Mouse (Mus musculus) kidney, embryonic 15.5 days (tissue): ENCODE measurements around the gene Tas2r108. TPM values are rescaled to one million over a fixed set of nuclear protein-coding genes. Genes with fewer than 3 reads are reported as not detected.

ENCODE experiments used
- ATAC-seq: fragments of 200-750 bp; cut with Nextera tagmentation; replicated peaks from 2 replicates; pipeline ENCODE4 v1.8.0; 2017; ENCODE audit warnings: moderate TSS enrichment; ENCODE audit not compliant: low FRiP score
- H3K27ac ChIP-seq: fragments of 300-500 bp; sonication (generic); 2 replicates; pipeline ENCODE4 v1.5.1; 2015; ENCODE audit warnings: mild to moderate bottlenecking, inconsistent platforms
- H3K27me3 ChIP-seq: fragments of 300-500 bp; sonication (generic); 2 replicates; pipeline ENCODE4 v1.6.1; 2015; ENCODE audit warnings: inconsistent platforms
- H3K36me3 ChIP-seq: fragments of 300-500 bp; sonication (generic); 2 replicates; pipeline ENCODE4 v1.6.1; 2015; ENCODE audit warnings: inconsistent platforms
- H3K4me1 ChIP-seq: fragments of 300-500 bp; sonication (generic); 2 replicates; pipeline ENCODE4 v1.6.1; 2015; ENCODE audit warnings: inconsistent platforms
- H3K4me2 ChIP-seq: fragments of 300-500 bp; sonication (generic); 2 replicates; pipeline ENCODE4 v1.6.1; 2015; ENCODE audit warnings: moderate library complexity, mild to moderate bottlenecking, inconsistent platforms
- H3K4me3 ChIP-seq: fragments of 300-500 bp; sonication (generic); replicated peaks from 2 replicates; pipeline ENCODE4 v1.5.1; 2015; ENCODE audit warnings: mild to moderate bottlenecking, inconsistent platforms
- H3K9ac ChIP-seq: fragments of 300-500 bp; sonication (generic); 2 replicates; pipeline ENCODE4 v1.6.1; 2015; ENCODE audit warnings: mild to moderate bottlenecking, inconsistent platforms
- H3K9me3 ChIP-seq: fragments of 300-500 bp; sonication (generic); replicated peaks from 2 replicates; pipeline ENCODE4 v1.6.1; 2016; ENCODE audit warnings: inconsistent platforms
- WGBS: fragments of 180-500 bp; shearing (Covaris S2); methylation state at CpG from one replicate; pipeline ENCODE4 v1.1.7; 2015; ENCODE audit warnings: mixed read lengths; 5-methylcytosine and 5-hydroxymethylcytosine counted together
- polyA plus RNA-seq: library from polyadenylated mRNA; unstranded; fragments of >200 nt; fragmentation: Nextera tagmentation; extraction: Ambion mirVana; gene quantifications from 2 replicates; pipeline ENCODE4 v1.2.1, GENCODE M21; 2015

Gene Tas2r108
- polyA plus RNA-seq = not detected in 2 replicates

DNA sequence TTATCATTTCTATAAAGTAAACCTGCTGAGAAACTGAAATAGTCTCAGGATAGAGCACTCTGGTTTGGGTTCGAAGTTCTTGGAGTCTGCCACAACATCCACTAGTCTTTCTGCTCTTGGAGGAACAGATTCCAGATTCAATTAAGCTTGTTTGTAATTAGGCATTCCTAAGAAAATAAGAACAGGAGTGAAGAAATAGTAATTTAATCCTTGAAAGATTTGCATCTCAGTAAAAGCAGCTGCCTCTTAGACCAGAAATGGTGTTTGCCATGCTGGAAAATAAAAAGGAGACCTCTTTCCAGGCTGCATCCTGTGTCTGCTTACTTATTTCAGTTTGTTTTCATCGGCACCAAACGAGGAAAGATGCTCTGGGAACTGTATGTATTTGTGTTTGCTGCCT lies at the start of gene Tas2r108:
Gene Tas2r108, plus strand, starts transcription at position 301 of the 400 bp plus-strand sequence.
- WGBS = 93% methylated on average over 3 of the region's 3 CpGs
- ATAC-seq = no peak
- no peaks in the 10 kb centered on the region for H3K27me3 ChIP-seq
- H3K4me1 ChIP-seq = no peaks in the 10 kb centered on the region
- H3K9me3 ChIP-seq = no peaks in the 10 kb centered on the region
- no peak within 1 kb of the TSS for H3K4me3 ChIP-seq
- H3K27ac ChIP-seq = no peak within 1 kb of the TSS
- H3K36me3 ChIP-seq = no peaks in the 10 kb centered on the region
- H3K4me2 ChIP-seq = no peak within 1 kb of the TSS
- no peak within 1 kb of the TSS for H3K9ac ChIP-seq

DNA sequence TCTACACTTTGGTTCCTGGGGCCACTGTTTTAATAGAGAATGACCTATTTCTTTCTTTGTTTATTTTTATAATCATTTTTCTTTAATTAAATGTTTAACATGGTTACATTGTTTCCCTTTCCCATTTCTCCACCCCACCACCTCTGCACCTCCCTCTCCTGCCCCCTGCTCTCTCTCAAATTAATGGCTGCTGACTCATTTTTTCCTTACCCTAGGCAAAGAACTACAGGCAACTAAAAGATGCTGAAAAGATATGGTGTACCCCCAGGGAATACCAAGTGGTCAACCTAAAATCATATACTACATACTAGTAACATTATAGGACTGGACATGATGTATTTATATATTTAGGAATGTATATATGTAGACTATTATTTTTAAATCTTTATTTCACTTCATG lies 44.7 kb upstream of the Tas2r108 start:
- Histone ChIP-seq H3K4me2 (no peak overlapping the region), H3K27me3 (peaks cover 14% of the 10 kb centered on the region; the same call in 1 of the 2 replicates), H3K9ac (no peak overlapping the region), H3K36me3 (no peaks in the 10 kb centered on the region), H3K9me3 (no peaks in the 10 kb centered on the region), H3K27ac (no peak overlapping the region), H3K4me3 (no peak overlapping the region), H3K4me1 (no peaks in the 10 kb centered on the region)
- no peak for ATAC-seq

DNA sequence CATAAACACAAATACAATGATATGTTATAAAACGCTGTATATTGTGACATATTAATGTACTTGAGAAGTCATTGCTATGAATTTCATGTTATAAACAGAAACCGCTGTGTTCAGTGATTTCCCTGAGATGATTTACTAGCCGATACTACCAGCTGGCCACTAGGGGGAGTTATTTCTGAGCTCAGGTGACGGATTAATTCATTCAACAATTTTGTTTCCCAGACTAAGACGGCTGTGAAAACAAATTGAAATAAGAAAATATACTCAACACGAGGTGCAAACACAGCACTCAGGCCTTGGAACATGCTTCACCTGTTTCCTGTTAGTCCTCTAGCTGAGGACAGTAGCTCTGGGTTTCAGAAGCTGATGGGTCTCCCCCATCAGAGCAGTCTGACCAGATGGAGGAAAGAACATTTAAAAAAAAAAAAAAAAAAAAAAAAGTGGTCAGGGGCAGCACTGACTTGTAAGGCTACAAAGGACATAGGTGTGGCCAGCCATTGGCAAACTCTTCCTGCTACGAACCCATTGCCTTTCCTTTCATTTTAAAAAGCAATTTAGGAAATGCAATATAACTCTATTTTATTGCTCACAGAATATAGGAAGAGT lies 38.8 kb upstream of the Tas2r108 start:
- H3K36me3 ChIP-seq = no peaks in the 10 kb centered on the region
- no peak overlapping the region for H3K4me3 ChIP-seq
- H3K27ac ChIP-seq = no peak overlapping the region

DNA sequence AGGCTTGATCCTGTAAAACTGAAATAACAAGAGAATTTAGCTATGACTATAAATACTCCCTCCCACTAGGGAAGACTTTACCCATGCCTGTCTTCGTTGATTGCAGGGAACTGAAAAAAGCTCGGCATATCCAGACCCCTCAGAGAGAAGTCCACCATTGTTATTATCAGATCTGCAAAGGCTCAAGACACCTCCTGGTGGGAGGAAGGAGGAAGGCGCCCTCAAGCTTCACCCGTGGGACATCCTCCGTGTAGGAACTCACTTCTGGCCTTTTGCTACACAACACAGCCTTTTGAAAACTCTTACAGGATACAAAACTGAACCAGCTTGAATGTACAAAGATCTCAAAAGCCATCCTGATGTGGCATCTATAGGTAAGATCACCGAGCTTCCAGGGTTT lies 27.6 kb upstream of the Tas2r108 start:
- H3K9ac ChIP-seq = no peak overlapping the region
- peaks cover 7% of the 10 kb centered on the region; the same call in 1 of the 2 replicates for H3K27me3 ChIP-seq
- H3K36me3 ChIP-seq = no peaks in the 10 kb centered on the region
- 55% methylated on average over 6 of the region's 6 CpGs for WGBS
- H3K9me3 ChIP-seq = no peaks in the 10 kb centered on the region
- H3K4me2 ChIP-seq = no peak overlapping the region
- H3K4me1 ChIP-seq = 0 out of 2 replicates have a peak, but pooled peaks cover 2% of the 10 kb centered on the region
- ATAC-seq = no peak
- H3K4me3 ChIP-seq = no peak overlapping the region
- no peak overlapping the region for H3K27ac ChIP-seq

More for the DNA sequence above, 38.8 kb upstream of the Tas2r108 start:
- Histone ChIP-seq H3K27me3 (peaks cover under 1% of the 10 kb centered on the region; the same call in 1 of the 2 replicates), H3K4me2 (no peak overlapping the region), H3K9me3 (no peaks in the 10 kb centered on the region), H3K4me1 (no peaks in the 10 kb centered on the region), H3K9ac (no peak overlapping the region)
- WGBS = 24% methylated on average over 7 of the region's 7 CpGs
- no peak for ATAC-seq

DNA sequence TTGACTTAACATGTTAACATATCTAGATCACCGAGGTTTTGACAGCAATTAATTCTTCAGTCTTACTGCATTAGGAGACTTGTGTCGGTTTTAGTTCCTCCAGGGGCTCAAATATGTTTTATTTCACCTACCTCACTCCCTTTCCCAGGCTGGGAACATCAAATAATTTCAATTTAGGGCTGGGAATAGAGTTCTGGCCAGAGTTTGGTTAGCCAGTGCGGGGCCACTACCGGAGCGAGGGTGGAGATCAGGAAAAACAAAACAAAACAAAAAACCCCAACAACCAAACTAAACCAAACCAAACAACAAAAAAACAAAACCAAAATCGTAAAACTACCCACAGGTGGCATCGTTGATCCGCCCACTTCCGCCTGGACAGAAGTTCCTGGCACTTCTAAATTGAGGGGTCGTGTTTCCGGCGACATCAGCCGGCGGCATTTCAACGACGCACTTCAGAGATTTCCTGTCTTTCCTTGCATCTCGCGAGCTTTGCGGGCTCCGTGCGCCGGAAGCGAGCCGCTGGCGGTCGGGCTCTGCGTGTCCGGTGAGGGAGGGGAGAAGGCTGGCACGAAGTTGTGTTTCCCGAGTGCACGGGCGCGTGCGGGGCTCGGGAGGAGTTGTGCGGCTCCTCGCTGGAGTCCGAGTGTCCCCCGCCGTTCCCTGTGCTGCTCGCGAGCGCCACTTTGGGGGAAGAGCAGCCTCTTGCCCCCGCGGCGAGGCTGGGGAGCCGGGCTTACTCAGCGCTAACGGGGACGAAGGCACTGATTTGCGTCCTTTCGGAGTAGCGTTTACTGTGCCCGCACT lies 22.2 kb upstream of the Tas2r108 start, which contains the start of gene Ssbp1:
Gene Ssbp1, plus strand, starts transcription at position 437 of the 804 bp plus-strand sequence.
- H3K9ac ChIP-seq = peak within 1 kb of the TSS; percentile 91
- peak; percentile 98 for ATAC-seq
- peaks cover 11% of the 10 kb centered on the region for H3K4me1 ChIP-seq
- peak within 1 kb of the TSS; percentile 83 for H3K4me3 ChIP-seq
- peak within 1 kb of the TSS; percentile 98 for H3K27ac ChIP-seq
- peaks cover 3% of the 10 kb centered on the region; the same call in 1 of the 2 replicates for H3K27me3 ChIP-seq
- peak within 1 kb of the TSS; percentile 68 for H3K4me2 ChIP-seq
- 1% methylated on average over 54 of the region's 54 CpGs for WGBS
- H3K36me3 ChIP-seq = peaks cover 29% of the 10 kb centered on the region
- no peaks in the 10 kb centered on the region for H3K9me3 ChIP-seq

DNA sequence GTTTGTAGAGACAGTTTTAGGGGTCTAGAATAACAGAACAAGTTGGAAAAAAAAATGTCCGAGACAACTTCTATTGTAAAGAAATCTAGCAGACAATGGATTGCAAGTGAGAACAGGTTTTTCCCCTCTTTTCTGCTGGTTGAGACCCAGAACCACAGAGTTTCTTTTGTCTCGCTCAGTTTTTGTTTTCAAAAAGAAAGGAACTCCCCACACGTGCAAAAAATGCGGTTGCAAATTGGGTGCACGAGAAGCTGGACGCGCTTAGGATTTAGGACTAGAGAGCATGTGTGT lies 21.7 kb upstream of the Tas2r108 start:
- Histone ChIP-seq H3K36me3 (peaks cover 34% of the 10 kb centered on the region), H3K9ac (peak overlapping the region; percentile 91), H3K4me1 (peaks cover 11% of the 10 kb centered on the region), H3K27me3 (0 out of 2 replicates have a peak, but pooled peaks cover 3% of the 10 kb centered on the region), H3K27ac (peak overlapping the region; percentile 98), H3K4me2 (peak overlapping the region; percentile 68), H3K9me3 (no peaks in the 10 kb centered on the region), H3K4me3 (peak overlapping the region; percentile 83)
- ATAC-seq = no peak
- 0% methylated on average over 7 of the region's 7 CpGs for WGBS

DNA sequence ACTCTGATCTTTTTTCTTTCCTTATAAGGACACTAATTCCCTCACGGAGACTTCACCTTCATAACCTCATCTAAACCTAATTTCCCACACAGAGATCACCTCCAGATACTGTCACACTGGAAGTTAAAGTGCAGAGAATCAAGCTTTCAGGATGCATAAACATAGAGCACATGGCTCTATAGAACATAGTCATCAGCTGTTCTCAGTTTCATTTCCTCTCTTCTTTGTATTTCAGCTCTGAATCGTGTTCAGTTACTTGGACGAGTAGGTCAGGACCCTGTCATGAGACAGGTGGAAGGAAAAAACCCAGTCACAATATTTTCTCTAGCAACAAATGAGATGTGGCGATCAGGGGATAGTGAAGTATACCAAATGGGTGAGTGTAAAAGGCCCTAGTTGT lies 17.2 kb upstream of the Tas2r108 start:
- WGBS = 78% methylated on average over 4 of the region's 4 CpGs
- no peak overlapping the region for H3K4me3 ChIP-seq
- H3K36me3 ChIP-seq = peaks cover 64% of the 10 kb centered on the region
- H3K27ac ChIP-seq = no peak overlapping the region
- ATAC-seq = no peak
- H3K4me2 ChIP-seq = no peak overlapping the region
- H3K9me3 ChIP-seq = no peaks in the 10 kb centered on the region
- peaks cover 9% of the 10 kb centered on the region for H3K4me1 ChIP-seq
- H3K27me3 ChIP-seq = no peaks in the 10 kb centered on the region
- no peak overlapping the region for H3K9ac ChIP-seq

DNA sequence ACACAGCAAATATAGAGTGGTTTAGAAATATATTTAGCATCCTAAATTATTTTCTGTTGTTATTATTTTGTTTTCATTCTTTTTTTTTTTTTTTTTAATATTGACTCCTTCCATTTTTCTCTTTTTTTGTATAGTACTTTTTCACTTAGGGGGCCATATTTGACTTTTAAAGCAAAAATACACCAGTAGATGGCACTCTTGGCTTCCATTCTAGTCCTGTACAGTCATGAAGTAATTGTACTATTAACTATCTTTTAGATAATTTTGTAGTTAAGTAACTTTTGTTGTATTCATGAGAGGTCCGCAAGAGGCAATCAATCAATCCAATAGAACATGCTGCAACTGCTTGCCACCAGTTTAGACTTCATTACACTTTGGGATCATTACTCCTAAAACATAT lies 13.6 kb upstream of the Tas2r108 start:
- Histone ChIP-seq H3K4me3 (no peak overlapping the region), H3K4me1 (no peaks in the 10 kb centered on the region), H3K9ac (no peak overlapping the region), H3K27ac (no peak overlapping the region), H3K9me3 (no peaks in the 10 kb centered on the region), H3K36me3 (peaks cover 78% of the 10 kb centered on the region), H3K4me2 (no peak overlapping the region), H3K27me3 (no peaks in the 10 kb centered on the region)
- 87% methylated on average over 1 of the region's 1 CpGs for WGBS
- no peak for ATAC-seq

DNA sequence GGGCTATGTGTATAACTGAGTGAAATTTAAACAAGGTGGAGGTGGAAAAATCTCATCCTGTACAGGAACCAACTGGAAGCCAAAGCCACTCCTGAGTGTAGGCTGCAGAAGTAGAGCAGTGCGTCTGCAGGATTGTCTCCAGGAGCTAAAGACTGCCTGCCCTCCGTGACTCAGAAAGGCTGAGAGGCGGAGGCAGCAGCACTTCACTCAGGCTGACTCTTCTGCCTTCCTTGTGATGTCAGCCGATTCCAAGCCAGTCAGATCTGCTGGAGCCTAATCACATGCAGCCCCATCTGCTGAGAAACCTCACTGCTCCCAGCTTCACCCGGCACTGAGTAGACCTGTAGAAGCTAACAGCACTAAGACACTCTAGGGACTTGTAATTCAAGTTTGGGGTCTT lies 11.0 kb upstream of the Tas2r108 start:
- no peak overlapping the region for H3K9ac ChIP-seq
- no peaks in the 10 kb centered on the region for H3K4me1 ChIP-seq
- no peak for ATAC-seq
- H3K4me2 ChIP-seq = no peak overlapping the region
- H3K27me3 ChIP-seq = no peaks in the 10 kb centered on the region
- H3K36me3 ChIP-seq = peaks cover 65% of the 10 kb centered on the region
- H3K27ac ChIP-seq = no peak overlapping the region
- WGBS = 91% methylated on average over 5 of the region's 5 CpGs
- no peaks in the 10 kb centered on the region; the same call in 1 of the 2 replicates for H3K9me3 ChIP-seq
- no peak overlapping the region for H3K4me3 ChIP-seq

DNA sequence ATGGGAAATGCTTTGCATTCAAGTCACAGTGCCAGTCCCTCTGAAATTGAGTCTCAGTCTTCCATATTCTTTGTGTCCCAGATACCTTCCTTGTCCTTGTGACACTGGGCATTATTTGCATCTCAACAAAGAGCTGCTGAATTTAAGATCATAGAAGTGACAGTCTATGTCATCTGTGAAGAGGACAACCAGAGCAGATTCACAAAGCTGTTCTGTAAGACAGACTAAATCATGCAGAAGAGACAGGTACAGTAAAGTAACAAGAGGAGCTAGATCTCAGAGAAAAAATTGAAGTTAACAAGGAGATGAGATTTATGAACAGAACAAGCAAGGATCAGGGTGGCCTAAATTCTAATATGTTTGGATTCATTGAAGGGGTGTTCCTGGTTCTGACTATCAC lies 2.4 kb upstream of the Tas2r108 start, which contains the start of gene Tas2r137:
Gene Tas2r137, plus strand, starts transcription at position 301 of the 400 bp plus-strand sequence.
- H3K9ac ChIP-seq = no peak within 1 kb of the TSS
- no peaks in the 10 kb centered on the region for H3K4me1 ChIP-seq
- no peak within 1 kb of the TSS for H3K4me2 ChIP-seq
- no peak within 1 kb of the TSS for H3K27ac ChIP-seq
- H3K27me3 ChIP-seq = no peaks in the 10 kb centered on the region
- H3K4me3 ChIP-seq = no peak within 1 kb of the TSS
- no peak for ATAC-seq
- H3K36me3 ChIP-seq = no peaks in the 10 kb centered on the region
- no peaks in the 10 kb centered on the region; the same call in 1 of the 2 replicates for H3K9me3 ChIP-seq

DNA sequence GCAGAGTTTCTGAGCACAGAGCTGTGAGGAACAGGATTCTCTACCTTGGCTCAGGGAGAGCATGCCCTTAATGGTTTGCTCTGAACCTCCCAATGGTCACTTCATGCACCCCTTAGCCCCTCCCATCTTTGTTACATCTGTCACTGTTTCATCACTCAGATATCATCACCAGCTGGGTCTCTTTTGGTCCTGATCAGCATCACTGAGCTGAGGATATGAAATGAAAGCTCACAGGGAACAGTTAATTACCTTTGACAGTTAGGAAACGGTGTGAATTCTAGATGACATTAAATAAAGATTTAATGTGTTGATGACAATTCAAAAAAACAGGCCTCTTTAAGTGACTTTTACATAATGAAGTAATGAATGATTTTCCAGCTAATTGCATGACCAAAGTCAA lies 26.1 kb downstream of the Tas2r108 start, which contains the start of gene Prss37:
Gene Prss37, minus strand, starts transcription at position 101 of the 400 bp plus-strand sequence.
- Histone ChIP-seq H3K4me2 (no peak within 1 kb of the TSS), H3K36me3 (no peaks in the 10 kb centered on the region), H3K9ac (no peak within 1 kb of the TSS), H3K4me1 (no peaks in the 10 kb centered on the region), H3K27ac (no peak within 1 kb of the TSS), H3K27me3 (no peaks in the 10 kb centered on the region), H3K4me3 (no peak within 1 kb of the TSS), H3K9me3 (no peaks in the 10 kb centered on the region)
- WGBS = 50% methylated on average over 1 of the region's 1 CpGs
- ATAC-seq = no peak
